Mouse (Mus musculus): Measurements from ENCODE around the gene Colca2.

Gene Colca2

DNA sequence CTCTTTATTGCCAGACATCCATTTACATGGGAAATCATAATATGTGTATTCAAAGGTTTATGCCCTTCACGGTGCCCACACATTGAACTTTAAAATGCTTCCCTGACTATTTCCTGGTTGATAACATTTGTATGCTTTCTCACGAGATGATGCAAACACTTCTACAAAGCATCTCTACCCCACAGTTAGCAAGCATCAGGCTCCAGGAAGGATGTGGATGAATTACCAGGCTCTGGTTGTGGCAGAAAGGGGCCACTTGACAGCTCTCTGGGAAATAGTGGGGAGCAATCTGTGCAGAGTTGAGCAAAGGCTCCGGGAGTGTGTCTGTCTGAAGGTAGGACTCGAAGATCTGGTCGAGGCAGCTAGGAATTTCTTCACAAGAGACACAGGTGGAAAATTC lies 6.3 kb downstream of the Colca2 start:
- no peak for DNase-seq (ENCODE audit: low read depth)

DNA sequence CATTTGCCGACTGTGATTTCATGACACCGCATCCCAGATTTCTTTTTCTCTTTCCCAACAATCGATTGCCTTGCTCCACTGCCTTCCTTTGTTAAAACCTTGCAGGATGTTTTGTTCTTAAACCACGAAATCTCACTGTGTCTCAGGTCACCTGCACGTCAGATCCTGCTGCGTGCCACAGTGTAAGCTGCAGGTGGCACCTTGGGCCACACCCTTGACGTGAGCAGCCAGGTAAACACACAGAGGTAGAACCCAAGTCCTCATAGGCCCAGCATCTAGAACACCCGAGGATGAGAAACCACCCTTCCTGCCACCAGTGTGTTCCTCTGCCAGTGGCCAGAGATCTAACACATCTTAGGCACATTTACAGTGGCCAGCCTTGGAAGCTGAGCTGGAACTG lies 7.3 kb downstream of the Colca2 start:
- no peak for DNase-seq (ENCODE audit: low read depth)

DNA sequence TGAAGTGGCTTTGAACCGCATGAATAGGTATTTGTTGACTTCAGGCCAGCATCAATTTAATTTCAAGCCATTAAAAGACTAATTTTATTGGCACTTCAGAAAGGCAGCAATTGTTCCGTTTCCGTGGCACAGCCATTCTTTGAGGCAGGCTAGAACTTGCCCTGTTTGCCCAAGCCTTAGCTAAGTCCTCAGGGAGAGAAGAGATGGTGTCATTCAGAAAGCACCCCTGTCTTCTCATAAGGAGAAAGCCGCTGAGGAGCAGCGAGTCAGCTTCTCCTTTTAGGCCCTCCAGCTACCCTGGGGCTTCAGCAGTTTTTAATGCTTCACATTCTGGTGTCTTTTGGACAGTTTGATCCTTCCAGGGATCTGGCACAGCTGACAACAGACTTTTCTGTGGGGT lies 9.5 kb downstream of the Colca2 start:
- no peak for DNase-seq (ENCODE audit: low read depth)

DNA sequence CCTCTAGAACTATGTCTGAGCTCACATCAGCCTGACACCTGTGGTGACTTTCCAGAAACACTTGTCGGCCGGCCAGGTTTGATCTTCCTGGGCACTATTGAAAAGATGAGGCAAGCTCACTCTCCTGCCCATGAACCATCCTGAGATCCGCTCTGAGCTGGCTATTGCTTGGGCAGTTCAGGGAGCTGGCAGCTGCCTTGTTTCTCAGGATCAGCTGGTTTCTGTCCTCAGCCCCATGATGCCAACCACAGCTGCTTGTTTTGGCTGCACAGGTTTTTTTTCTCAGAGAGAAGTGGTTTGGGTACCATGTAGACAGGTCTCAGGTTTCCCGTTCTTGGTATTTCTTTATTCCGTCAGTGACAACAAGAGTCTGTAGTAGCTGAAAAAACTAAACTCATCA lies 19.9 kb downstream of the Colca2 start:
- no peak for DNase-seq (ENCODE audit: low read depth)

DNA sequence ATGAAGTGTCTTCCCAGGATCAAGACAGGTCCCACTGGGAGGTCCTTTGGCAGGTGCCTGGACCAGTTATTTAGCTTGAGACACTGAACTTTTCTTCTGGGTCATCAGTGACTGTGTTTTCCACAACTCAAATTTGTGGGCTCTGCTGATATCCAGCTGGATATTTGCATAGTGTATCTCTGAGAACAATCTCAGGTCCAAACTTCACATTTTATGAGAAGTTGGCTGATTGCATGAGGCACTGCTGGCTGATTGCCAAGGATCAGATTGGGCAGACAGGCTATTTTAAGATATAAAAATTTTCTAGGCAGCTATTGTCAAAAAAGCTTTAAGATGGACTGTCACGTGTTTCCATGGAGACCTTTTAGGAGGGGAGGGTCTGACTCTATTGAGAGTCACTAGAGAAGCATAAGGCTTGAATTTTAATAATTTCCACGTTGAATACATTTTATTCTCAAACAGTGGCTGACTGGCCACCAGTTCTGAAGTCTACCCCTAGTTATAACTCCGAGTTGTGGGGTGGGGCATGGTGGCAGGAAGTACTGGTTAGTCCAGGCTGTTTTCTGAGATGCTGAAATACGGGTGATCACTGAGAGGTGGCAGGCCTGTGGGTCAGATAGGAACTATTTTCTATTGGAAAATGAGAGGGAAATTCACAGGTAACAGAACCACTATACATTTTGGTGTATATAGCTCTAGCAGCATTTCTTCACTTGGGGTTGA lies 21.4 kb downstream of the Colca2 start:
- DNase-seq (ENCODE audit: low read depth): no peak

DNA sequence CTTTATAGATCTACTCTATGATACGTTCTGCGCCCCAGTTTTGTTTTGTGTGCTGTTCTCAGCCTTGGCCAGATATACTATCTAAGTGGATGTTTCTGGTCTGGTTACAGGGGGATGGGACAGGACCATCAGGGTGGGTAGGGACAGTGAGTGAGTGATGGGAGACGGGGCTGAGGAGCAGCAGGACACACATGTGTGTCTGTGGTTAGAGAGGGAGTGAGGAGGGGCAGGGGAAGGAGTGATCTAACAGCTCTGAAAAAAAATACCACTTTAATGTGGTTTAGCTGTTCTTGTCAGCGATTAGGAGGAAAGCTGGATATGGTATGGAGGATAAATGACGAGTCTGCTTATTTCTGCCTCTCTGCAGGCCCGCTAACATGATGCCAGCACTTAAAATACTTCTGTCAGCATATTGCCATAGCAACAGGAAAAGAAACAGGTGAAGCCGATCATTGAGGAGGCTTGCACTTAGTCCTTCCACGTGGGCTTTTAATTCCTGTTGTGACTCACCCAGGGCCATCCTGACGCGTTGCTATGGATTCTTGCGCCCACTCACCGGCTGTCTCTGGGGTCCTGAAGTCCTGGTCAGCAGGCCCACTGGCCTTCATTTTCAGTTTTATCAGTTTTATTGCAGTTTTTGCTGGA lies 39.5 kb downstream of the Colca2 start:
- DNase-seq (ENCODE audit: low read depth): peak; percentile 54

DNA sequence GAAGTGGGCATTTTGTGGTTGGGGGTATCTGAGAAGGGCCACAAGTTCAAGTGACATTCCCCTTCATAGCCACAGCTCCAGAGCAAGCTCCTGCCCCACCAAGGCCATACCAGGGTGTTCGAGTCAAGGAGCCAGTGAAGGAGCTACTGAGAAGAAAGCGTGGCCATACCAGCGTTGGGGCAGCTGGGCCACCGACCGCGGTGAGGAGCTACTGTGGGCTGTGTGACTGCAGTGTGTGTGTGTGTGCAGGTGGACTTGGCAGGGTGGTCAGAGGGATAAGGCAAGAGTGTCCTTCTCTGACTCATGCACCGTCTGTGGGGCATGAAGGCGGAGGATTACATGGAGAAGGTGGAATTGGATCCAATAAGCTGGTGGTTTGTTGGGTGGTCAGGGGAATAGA lies 46.2 kb downstream of the Colca2 start:
- no peak for DNase-seq (ENCODE audit: low read depth)

DNA sequence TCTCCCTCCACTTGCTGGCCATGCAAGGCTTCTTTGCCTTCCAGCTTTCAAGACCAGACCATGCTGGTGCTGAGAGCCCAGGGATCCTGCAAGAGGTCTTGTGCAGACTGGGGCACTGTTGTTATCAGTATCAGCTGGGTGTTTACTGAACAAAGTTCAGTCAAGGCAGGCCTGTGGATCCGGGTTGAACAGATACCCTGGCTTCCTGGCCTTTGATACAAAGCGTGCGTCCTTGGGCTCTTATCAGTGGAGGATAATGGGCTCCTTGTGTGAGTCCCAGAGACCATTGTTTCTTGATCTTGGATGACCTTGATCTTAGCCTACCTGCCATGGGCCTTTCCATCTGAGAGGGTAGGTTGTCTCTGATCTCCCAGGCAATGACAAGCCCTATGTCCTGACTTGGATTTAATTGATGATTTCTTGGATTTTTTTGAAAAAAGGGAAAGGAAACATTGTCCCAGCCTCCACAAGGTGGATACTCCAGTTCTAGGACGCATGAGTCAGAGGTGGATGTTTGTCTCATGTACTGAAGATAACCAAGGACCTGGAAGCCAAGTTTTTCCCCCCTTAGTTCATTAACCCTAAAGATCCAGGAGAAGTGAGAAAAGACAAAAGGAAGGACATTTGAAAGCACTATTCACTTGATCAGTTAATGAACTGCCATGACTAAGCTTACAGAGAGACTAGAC lies 47.5 kb downstream of the Colca2 start:
- DNase-seq (ENCODE audit: low read depth): no peak

DNA sequence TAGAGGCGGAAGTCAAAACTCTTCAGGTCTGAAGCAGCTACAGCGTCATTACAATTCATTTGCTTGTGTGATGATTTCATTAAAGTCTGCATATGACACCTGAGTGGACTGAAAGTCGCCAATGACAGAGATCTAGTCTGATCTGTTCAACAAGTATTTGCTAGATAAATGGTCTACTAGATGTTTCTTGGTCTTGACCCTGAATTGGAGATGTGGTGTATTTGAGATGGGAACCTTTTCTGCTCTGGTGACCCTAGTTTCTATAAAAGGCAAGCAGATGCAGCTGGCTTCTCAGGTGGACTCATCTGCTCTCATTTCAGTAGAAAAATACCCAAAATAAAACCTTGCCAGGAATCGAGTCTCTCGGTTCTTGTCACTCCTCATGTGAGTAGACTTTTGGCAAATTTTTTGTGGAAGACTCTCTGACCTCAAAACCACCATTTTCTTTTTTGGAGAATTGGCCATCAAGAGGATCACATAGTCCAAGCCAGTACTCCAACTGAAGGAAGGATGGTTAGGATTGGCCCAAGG lies 52.7 kb downstream of the Colca2 start:
- no peak for DNase-seq (ENCODE audit: low read depth)
